Mouse (Mus musculus) testis, adult 2 months (tissue): ENCODE measurements around the gene Cdk5r2.

Source experiments
- CTCF ChIP-seq: fragments of 200-500 bp; IDR thresholded peaks from 2 replicates; pipeline ENCODE4 v1.5.1; 2012; ENCODE audit warnings: low read depth, mild to moderate bottlenecking, inconsistent platforms, low read length, moderate library complexity; ENCODE audit not compliant: control insufficient read depth, insufficient read depth, insufficient replicate concordance
- POLR2A ChIP-seq: fragments of 200-500 bp; IDR thresholded peaks from 2 replicates; pipeline ENCODE4 v1.6.1; 2012; ENCODE audit warnings: low read depth, mild to moderate bottlenecking, inconsistent platforms, low read length, moderate library complexity; ENCODE audit not compliant: control insufficient read depth

DNA sequence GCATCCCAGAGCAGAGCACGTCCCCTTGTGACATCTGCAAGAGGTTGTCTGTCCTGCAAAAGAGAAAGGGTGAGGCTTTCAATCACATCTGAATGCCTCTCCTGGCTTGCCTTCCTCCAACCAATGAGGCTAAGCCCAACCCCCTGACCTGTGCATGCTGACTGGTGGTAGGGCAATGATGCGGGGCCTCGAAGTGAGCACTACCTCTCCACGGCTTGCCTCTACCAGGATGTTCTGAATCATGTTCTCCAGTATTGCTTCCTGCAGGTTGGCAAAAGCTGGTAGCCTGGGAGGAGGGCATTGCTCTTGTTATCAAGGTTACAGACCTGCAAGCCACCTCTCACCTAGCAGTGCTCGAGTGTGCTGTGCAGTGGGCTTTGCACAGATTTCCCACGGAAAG lies 47.5 kb downstream of the Cdk5r2 start:
- TF ChIP-seq CTCF, result no peak
- no peak for TF ChIP-seq POLR2A
